In the genomic region with DNA sequence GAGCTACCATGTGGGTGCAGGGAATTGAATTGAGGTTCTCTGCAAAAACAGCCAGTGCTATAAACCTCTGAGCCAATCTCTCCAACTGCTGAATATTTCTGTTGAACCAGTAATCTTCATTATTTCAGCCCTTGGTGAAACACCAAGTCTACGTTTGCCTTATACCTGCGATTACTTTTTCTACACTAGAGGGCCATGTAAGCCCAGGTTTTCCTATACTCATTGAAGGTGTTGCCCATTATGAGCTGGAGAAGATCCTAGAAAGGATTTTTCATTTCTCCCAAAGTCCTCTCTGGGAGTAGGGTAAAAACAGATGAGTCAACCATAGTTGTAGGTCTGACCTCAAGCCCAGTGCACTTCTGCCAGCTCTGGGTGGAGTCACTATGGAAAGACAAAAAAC, we compare ENCODE assay signal across 28 mouse cellular contexts.
DNase-seq lines count a peak whose midpoint lies in the region; ATAC-seq and TF ChIP-seq lines count a peak whose summit lies in the region.
"Had no signal": no experiment of that assay in that cellular context is flagged by ENCODE, and none has a peak within 500 bp of the region (broad histone marks: within the 10 kb centered on the region; RNA-seq: fewer than 3 reads in every experiment).

No protein-coding gene starts in this region.

- H3K9ac ChIP-seq in heart, postnatal 0 days (replicated peaks; ENCODE audit: low read depth, low read length): no peak overlapping the region
- H3K9ac ChIP-seq in heart, embryonic 11.5 days (ENCODE audit: low read depth, low read length): no peak overlapping the region
- H3K9ac ChIP-seq in midbrain, postnatal 0 days (replicated peaks; ENCODE audit: low read length, poor library complexity, severe bottlenecking): no peak overlapping the region
- H3K9ac ChIP-seq in midbrain, embryonic 16.5 days (ENCODE audit: low read depth, low read length): no peak overlapping the region
- H3K9ac ChIP-seq: embryonic facial prominence, embryonic 12.5 days; forebrain, postnatal 0 days; limb, embryonic 15.5 days; liver, embryonic 15.5 days; lung, embryonic 15.5 days; midbrain, embryonic 13.5 days; neural tube, embryonic 12.5 days; stomach, embryonic 15.5 days had no signal

- TF ChIP-seq CTCF in heart, postnatal 0 days (IDR thresholded peaks at IDR 0.05; ENCODE audit: low read depth): peak; percentile 37; the same call in 1 of the 2 replicates
- peak; percentile 48; the same call in 1 of the 2 replicates for TF ChIP-seq CTCF in midbrain, postnatal 0 days (IDR thresholded peaks at IDR 0.05)

- 65% methylated on average over 2 of the region's 2 CpGs for WGBS in heart, postnatal 0 days
- 66% methylated on average over 2 of the region's 2 CpGs for WGBS in heart, embryonic 11.5 days (ENCODE audit: insufficient replicate concordance)
- WGBS in midbrain, postnatal 0 days: 86% methylated on average over 2 of the region's 2 CpGs
- WGBS in midbrain, embryonic 16.5 days: 72% methylated on average over 2 of the region's 2 CpGs

- H3K4me3 ChIP-seq in heart, postnatal 0 days (ENCODE audit: low read depth, low read length): no peak overlapping the region
- H3K4me3 ChIP-seq in heart, embryonic 11.5 days (ENCODE audit: low read depth, low read length): no peak overlapping the region
- no peak overlapping the region for H3K4me3 ChIP-seq in midbrain, postnatal 0 days (ENCODE audit: low read depth, low read length)
- H3K4me3 ChIP-seq in midbrain, embryonic 16.5 days (ENCODE audit: low read depth, low read length): no peak overlapping the region
- H3K4me3 ChIP-seq: embryonic facial prominence, embryonic 12.5 days; heart, embryonic 10.5 days; limb, embryonic 15.5 days; liver, embryonic 15.5 days; lung, embryonic 15.5 days; megakaryocyte, embryonic 14.5 days; midbrain, embryonic 13.5 days; neural tube, embryonic 12.5 days; stomach, embryonic 15.5 days had no signal

- no peaks in the 10 kb centered on the region for H3K4me1 ChIP-seq in heart, postnatal 0 days (ENCODE audit: control insufficient read depth, insufficient read depth)
- no peaks in the 10 kb centered on the region for H3K4me1 ChIP-seq in heart, embryonic 11.5 days (ENCODE audit: control insufficient read depth, insufficient read depth, low read length)
- H3K4me1 ChIP-seq in midbrain, postnatal 0 days (ENCODE audit: insufficient read depth, low read length): no peaks in the 10 kb centered on the region
- H3K4me1 ChIP-seq in midbrain, embryonic 16.5 days (ENCODE audit: control insufficient read depth, insufficient read depth, low read length): no peaks in the 10 kb centered on the region
- H3K4me1 ChIP-seq: embryonic facial prominence, embryonic 12.5 days; heart, embryonic 10.5 days; limb, embryonic 15.5 days; liver, embryonic 15.5 days; lung, embryonic 15.5 days; megakaryocyte, embryonic 14.5 days; midbrain, embryonic 13.5 days; neural tube, embryonic 12.5 days; stomach, embryonic 15.5 days had no signal

- H3K4me2 ChIP-seq in heart, postnatal 0 days (ENCODE audit: low read depth, low read length): no peak overlapping the region
- H3K4me2 ChIP-seq in heart, embryonic 11.5 days: no peak overlapping the region
- H3K4me2 ChIP-seq in midbrain, postnatal 0 days (ENCODE audit: low read depth, low read length, poor library complexity, severe bottlenecking): no peak overlapping the region
- H3K4me2 ChIP-seq in midbrain, embryonic 16.5 days (ENCODE audit: low read length): no peak overlapping the region
- H3K4me2 ChIP-seq: embryonic facial prominence, embryonic 12.5 days; limb, embryonic 15.5 days; liver, embryonic 15.5 days; lung, embryonic 15.5 days; midbrain, embryonic 13.5 days; neural tube, embryonic 12.5 days; stomach, embryonic 15.5 days had no signal

- no peak for TF ChIP-seq EP300 in heart, postnatal 0 days (IDR thresholded peaks at IDR 0.05; ENCODE audit: low read depth)

- no peaks in the 10 kb centered on the region for H3K36me3 ChIP-seq in heart, postnatal 0 days (replicated peaks; ENCODE audit: control insufficient read depth, insufficient read depth, low read length)
- H3K36me3 ChIP-seq in heart, embryonic 11.5 days (ENCODE audit: control insufficient read depth, insufficient read depth, low read length): no peaks in the 10 kb centered on the region
- H3K36me3 ChIP-seq in midbrain, postnatal 0 days (ENCODE audit: insufficient read depth, low read length): no peaks in the 10 kb centered on the region
- no peaks in the 10 kb centered on the region for H3K36me3 ChIP-seq in midbrain, embryonic 16.5 days (ENCODE audit: control insufficient read depth, insufficient read depth, low read length)
- H3K36me3 ChIP-seq: embryonic facial prominence, embryonic 12.5 days; heart, embryonic 10.5 days; limb, embryonic 15.5 days; liver, embryonic 15.5 days; lung, embryonic 15.5 days; midbrain, embryonic 13.5 days; neural tube, embryonic 12.5 days; stomach, embryonic 15.5 days had no signal

- no peaks in the 10 kb centered on the region for H3K27me3 ChIP-seq in heart, postnatal 0 days (ENCODE audit: control insufficient read depth, insufficient read depth, low read length)
- H3K27me3 ChIP-seq in heart, embryonic 11.5 days (ENCODE audit: control insufficient read depth, insufficient read depth, low read length): no peaks in the 10 kb centered on the region
- no peaks in the 10 kb centered on the region for H3K27me3 ChIP-seq in midbrain, postnatal 0 days (ENCODE audit: insufficient read depth, low read length)
- H3K27me3 ChIP-seq in midbrain, embryonic 16.5 days (ENCODE audit: control insufficient read depth, insufficient read depth, low read depth, low read length): no peaks in the 10 kb centered on the region
- H3K27me3 ChIP-seq: embryonic facial prominence, embryonic 12.5 days; limb, embryonic 15.5 days; liver, embryonic 15.5 days; lung, embryonic 15.5 days; megakaryocyte, embryonic 14.5 days; midbrain, embryonic 13.5 days; neural tube, embryonic 12.5 days; stomach, embryonic 15.5 days had no signal

- DNase-seq in heart, postnatal 0 days (ENCODE audit: low spot score): peak; percentile 16
- DNase-seq in midbrain, postnatal 0 days (ENCODE audit: low spot score): peak; percentile 22
- peak; percentile 9 for DNase-seq in adrenal gland, postnatal 25 days
- DNase-seq in right cerebral cortex, adult 18-20 months: no peak
- DNase-seq in spleen, adult 18-20 months: no peak
- DNase-seq: cerebellum, adult 11-12 months; cerebellum, postnatal 25 days; forebrain, postnatal 0 days; gastrocnemius, postnatal 36 days; heart, postnatal 10 days; kidney, adult 8-10 months; kidney, postnatal 25 days; lung, postnatal 36 days; right cerebral cortex, postnatal 4 days; thymus, adult 2 months; thymus, postnatal 4 days had no signal

- no peaks in the 10 kb centered on the region for H3K9me3 ChIP-seq in heart, postnatal 0 days (replicated peaks; ENCODE audit: control insufficient read depth, low read length)
- no peaks in the 10 kb centered on the region for H3K9me3 ChIP-seq in heart, embryonic 11.5 days (replicated peaks; ENCODE audit: control insufficient read depth, low read length)
- no peaks in the 10 kb centered on the region for H3K9me3 ChIP-seq in midbrain, postnatal 0 days (ENCODE audit: low read length)
- H3K9me3 ChIP-seq in midbrain, embryonic 16.5 days (replicated peaks; ENCODE audit: control insufficient read depth, low read length, poor library complexity, severe bottlenecking): no peaks in the 10 kb centered on the region
- H3K9me3 ChIP-seq: embryonic facial prominence, embryonic 12.5 days; heart, embryonic 10.5 days; limb, embryonic 15.5 days; liver, embryonic 15.5 days; lung, embryonic 15.5 days; megakaryocyte, embryonic 14.5 days; midbrain, embryonic 13.5 days; neural tube, embryonic 12.5 days; stomach, embryonic 15.5 days had no signal

- ATAC-seq in heart, postnatal 0 days (ENCODE audit: insufficient read depth, low read depth): no peak
- ATAC-seq in heart, embryonic 11.5 days (replicated peaks; ENCODE audit: insufficient number of reproducible peaks, low FRiP score, low TSS enrichment): no peak
- ATAC-seq in midbrain, postnatal 0 days (ENCODE audit: low FRiP score): no peak
- no peak for ATAC-seq in midbrain, embryonic 16.5 days
- ATAC-seq: activated CD4-positive, CD25-positive, alpha-beta regulatory T cell, adult 4 months; forebrain, postnatal 0 days; midbrain, embryonic 13.5 days had no signal

- H3K27ac ChIP-seq in heart, postnatal 0 days (ENCODE audit: low read depth): no peak overlapping the region
- no peak overlapping the region for H3K27ac ChIP-seq in heart, embryonic 11.5 days (ENCODE audit: low read depth, low read length)
- H3K27ac ChIP-seq in midbrain, postnatal 0 days (ENCODE audit: low read depth, low read length): no peak overlapping the region
- no peak overlapping the region for H3K27ac ChIP-seq in midbrain, embryonic 16.5 days (ENCODE audit: low read length)
- H3K27ac ChIP-seq: embryonic facial prominence, embryonic 12.5 days; heart, embryonic 10.5 days; limb, embryonic 15.5 days; liver, embryonic 15.5 days; lung, embryonic 15.5 days; midbrain, embryonic 13.5 days; neural tube, embryonic 12.5 days; stomach, embryonic 15.5 days had no signal

Comparison
In these comparisons a context has a peak if more than half of its experiments do, and no peak if none do; other contexts are left out.
1. DNase-seq: peak in heart, postnatal 0 days (single experiment), midbrain, postnatal 0 days (single experiment) and adrenal gland, postnatal 25 days (single experiment); none in right cerebral cortex, adult 18-20 months (single experiment) and spleen, adult 18-20 months (0 of 2).